Mouse (Mus musculus) kidney, postnatal 0 days (tissue): ENCODE results near the gene Slc25a47. TPM values are rescaled to one million over a fixed set of nuclear protein-coding genes. Genes with fewer than 3 reads are reported as not detected.
A peak's percentile ranks its signal among the peaks of the same experiment; 100 is the strongest.

Source experiments
- ATAC-seq: fragments of 200-750 bp; cut with Nextera tagmentation; replicated peaks from 2 replicates; pipeline ENCODE4 v1.8.0; 2017; ENCODE audit warnings: low read depth, moderate number of reproducible peaks, moderate TSS enrichment, moderate library complexity; ENCODE audit not compliant: low FRiP score
- DNase-seq: peaks from one replicate; pipeline ENCODE4 v3.0.0-alpha.2; 2016; ENCODE audit warnings: low spot score
- H3K27ac ChIP-seq: fragments of 300-500 bp; sonication (generic); 2 replicates; pipeline ENCODE4 v1.5.1; 2014; ENCODE audit warnings: mild to moderate bottlenecking
- H3K27me3 ChIP-seq: fragments of 300-500 bp; sonication (generic); 2 replicates; pipeline ENCODE4 v1.6.1; 2014; ENCODE audit warnings: low read length, mixed read lengths; ENCODE audit not compliant: insufficient read depth
- H3K36me3 ChIP-seq: fragments of 300-500 bp; sonication (generic); 2 replicates; pipeline ENCODE4 v1.6.1; 2014; ENCODE audit warnings: low read length, mixed read lengths; ENCODE audit not compliant: insufficient read depth
- H3K4me1 ChIP-seq: fragments of 300-500 bp; sonication (generic); replicated peaks from 2 replicates; pipeline ENCODE4 v1.6.1; 2014; ENCODE audit warnings: antibody characterized with exemption, low read length, mixed read lengths; ENCODE audit not compliant: insufficient read depth
- H3K4me2 ChIP-seq: fragments of 300-500 bp; sonication (generic); 2 replicates; pipeline ENCODE4 v1.6.1; 2014; ENCODE audit warnings: mild to moderate bottlenecking, low read length, moderate library complexity, mixed read lengths
- H3K4me3 ChIP-seq: fragments of 300-500 bp; sonication (generic); replicated peaks from 2 replicates; pipeline ENCODE4 v1.5.1; 2014; ENCODE audit warnings: low read depth, low read length
- H3K9ac ChIP-seq: fragments of 300-500 bp; sonication (generic); 2 replicates; pipeline ENCODE4 v1.6.1; 2014; ENCODE audit warnings: low read depth, low read length
- H3K9me3 ChIP-seq: fragments of 300-500 bp; sonication (generic); replicated peaks from 2 replicates; pipeline ENCODE4 v1.6.1; 2016; ENCODE audit warnings: low read length, inconsistent platforms, mixed read lengths
- CTCF ChIP-seq: IDR thresholded peaks from 2 replicates; pipeline ENCODE4 v1.5.1; 2016; ENCODE audit warnings: antibody characterized with exemption, low read depth, mild to moderate bottlenecking, moderate library complexity
- WGBS: fragments of 180-500 bp; shearing (Covaris S2); extraction: QIAGEN DNeasy Blood & Tissue Kit; methylation state at CpG from one replicate; pipeline ENCODE4 v1.1.7; 2014; 5-methylcytosine and 5-hydroxymethylcytosine counted together
- polyA plus RNA-seq: library from polyadenylated mRNA; unstranded; fragments of >200 nt; fragmentation: Nextera tagmentation; extraction: Ambion mirVana; gene quantifications from 2 replicates; pipeline ENCODE4 v1.2.1, GENCODE M21; 2015

Slc25a47 gene
- polyA plus RNA-seq, 1 experiment from 2014 or later: 7.1 TPM

DNA sequence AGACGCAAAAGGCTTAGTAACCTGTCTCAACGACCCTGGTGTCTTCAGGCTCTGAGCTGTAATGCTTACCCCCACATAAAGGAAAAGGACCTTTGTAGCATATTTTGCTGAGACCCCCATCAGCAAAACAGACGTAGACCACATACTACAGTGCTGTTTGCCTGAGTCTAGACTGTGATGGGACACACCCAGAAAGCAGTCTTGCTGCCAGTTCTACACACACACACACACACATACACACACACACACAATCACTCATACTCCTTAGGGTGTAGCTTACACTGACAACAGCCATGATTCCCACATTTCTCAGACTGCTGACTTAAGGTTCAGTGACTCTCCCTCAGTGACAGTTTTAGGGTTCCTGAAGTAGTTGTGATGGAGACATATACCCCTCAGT is 45.3 kb downstream of the Slc25a47 start:
- no peak overlapping the region for H3K9ac ChIP-seq
- H3K27ac ChIP-seq: no peak overlapping the region
- TF ChIP-seq CTCF: no peak
- DNase-seq (no peak), ATAC-seq (no peak)
- no peaks in the 10 kb centered on the region for H3K4me1 ChIP-seq
- no peak overlapping the region for H3K4me2 ChIP-seq
- peaks cover 29% of the 10 kb centered on the region for H3K36me3 ChIP-seq
- H3K9me3 ChIP-seq: no peaks in the 10 kb centered on the region
- no peak overlapping the region for H3K4me3 ChIP-seq
- WGBS: 83% methylated on average over 3 of the region's 3 CpGs
- H3K27me3 ChIP-seq: no peaks in the 10 kb centered on the region

DNA sequence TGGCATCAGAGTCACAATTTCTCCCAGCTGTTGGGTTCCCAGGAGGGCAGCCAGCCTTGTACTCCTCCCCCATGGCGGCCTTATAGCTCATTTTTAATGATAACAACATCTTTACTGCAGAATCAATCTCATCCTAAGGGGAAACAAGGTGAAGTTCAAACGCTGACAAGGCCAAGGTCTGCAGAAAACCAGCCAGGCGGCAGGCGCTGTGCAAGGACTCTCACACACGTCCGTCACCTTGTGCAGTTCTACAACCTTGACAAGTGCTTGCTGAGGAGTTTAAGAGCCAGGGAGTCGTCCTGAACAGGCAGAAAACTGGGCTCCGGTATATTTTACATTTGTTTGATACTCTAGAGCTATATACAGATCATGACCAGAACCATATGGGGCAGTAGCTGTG is 46.9 kb downstream of the Slc25a47 start:
- H3K36me3 ChIP-seq: peaks cover 37% of the 10 kb centered on the region

DNA sequence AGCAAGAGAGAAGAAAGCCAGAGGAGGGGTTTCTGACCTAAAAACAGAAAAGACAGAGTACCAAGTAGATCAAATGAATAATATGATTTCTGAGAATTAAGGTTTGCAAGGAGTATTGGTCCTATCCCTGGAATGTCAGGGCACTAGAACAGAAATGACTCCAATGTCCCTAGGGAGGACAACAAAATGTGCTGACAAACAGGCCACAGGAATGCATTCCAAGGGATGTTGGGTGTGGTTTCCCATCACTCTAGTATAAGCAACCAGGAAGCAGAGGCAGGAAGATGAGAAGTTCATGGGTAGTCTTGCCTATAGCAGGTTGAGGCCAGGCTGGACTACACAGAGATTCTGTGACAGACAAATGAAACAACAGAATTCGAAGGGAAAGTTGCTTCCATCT is 50.1 kb downstream of the Slc25a47 start:
- Histone ChIP-seq H3K27ac (no peak overlapping the region), H3K4me1 (no peaks in the 10 kb centered on the region), H3K9me3 (no peaks in the 10 kb centered on the region), H3K27me3 (no peaks in the 10 kb centered on the region), H3K4me2 (no peak overlapping the region), H3K4me3 (no peak overlapping the region), H3K9ac (no peak overlapping the region), H3K36me3 (peaks cover 36% of the 10 kb centered on the region)
- ATAC-seq (no peak), DNase-seq (no peak)
- TF ChIP-seq CTCF: no peak
- WGBS: 87% methylated on average over 1 of the region's 1 CpGs

More for the DNA sequence above, 46.9 kb downstream of the Slc25a47 start:
- Histone ChIP-seq H3K4me1 (no peaks in the 10 kb centered on the region), H3K4me3 (no peak overlapping the region), H3K27ac (no peak overlapping the region), H3K9me3 (no peaks in the 10 kb centered on the region), H3K9ac (no peak overlapping the region), H3K27me3 (no peaks in the 10 kb centered on the region), H3K4me2 (no peak overlapping the region)
- no peak for TF ChIP-seq CTCF
- DNase-seq (no peak), ATAC-seq (no peak)
- WGBS: 84% methylated on average over 8 of the region's 8 CpGs

DNA sequence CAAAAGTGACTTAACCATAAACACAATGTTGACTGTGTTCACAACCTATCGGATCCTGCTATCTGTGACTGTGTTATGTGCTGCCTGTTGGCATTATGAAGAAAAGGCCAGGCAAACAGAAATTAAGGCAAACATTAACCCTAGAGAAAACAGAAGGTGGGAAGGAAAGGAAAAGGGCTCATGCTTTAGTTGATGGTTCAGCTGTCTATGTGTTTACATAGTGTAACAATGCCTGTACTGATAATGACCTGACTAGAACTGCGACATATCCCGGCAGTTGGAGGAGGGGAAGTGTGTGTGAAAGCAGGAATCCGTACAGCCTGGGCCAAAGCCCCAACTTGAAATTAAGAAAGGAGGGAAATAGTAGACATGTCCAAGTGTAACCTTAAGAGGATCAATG is 51.2 kb downstream of the Slc25a47 start:
- WGBS: 82% methylated on average over 4 of the region's 4 CpGs
- no peak overlapping the region for H3K4me2 ChIP-seq
- ATAC-seq: no peak
- H3K27ac ChIP-seq: no peak overlapping the region
- peaks cover 32% of the 10 kb centered on the region for H3K36me3 ChIP-seq
- no peak overlapping the region for H3K9ac ChIP-seq
- H3K9me3 ChIP-seq: no peaks in the 10 kb centered on the region
- no peak for DNase-seq
- H3K27me3 ChIP-seq: no peaks in the 10 kb centered on the region
- no peak overlapping the region for H3K4me3 ChIP-seq
- H3K4me1 ChIP-seq: no peaks in the 10 kb centered on the region
- no peak for TF ChIP-seq CTCF

DNA sequence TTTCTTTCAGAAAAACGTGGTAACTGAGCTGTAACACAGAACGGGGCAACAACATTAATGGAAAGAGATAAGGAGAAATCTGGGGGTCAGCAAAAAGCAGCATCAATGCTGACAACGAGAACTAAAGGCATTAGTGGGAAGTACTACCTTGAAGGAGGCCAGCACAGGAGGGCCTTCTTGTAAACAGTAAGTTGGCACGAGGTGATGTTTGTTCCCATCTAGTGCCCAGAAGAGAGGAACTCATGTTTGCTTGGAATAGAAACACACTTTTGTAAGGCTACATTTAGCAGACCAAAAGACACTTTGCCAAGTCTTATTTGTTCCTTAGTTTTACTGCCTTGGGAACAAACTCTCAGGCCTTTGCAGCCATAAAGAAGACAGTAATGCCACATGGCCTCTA is 52.8 kb downstream of the Slc25a47 start:
- H3K9ac ChIP-seq: no peak overlapping the region
- no peaks in the 10 kb centered on the region for H3K9me3 ChIP-seq
- WGBS: 85% methylated on average over 4 of the region's 4 CpGs
- H3K4me1 ChIP-seq: peaks cover 5% of the 10 kb centered on the region; the same call in 1 of the 2 replicates
- no peak overlapping the region for H3K4me2 ChIP-seq
- DNase-seq (no peak), ATAC-seq (no peak)
- no peak overlapping the region for H3K27ac ChIP-seq
- no peaks in the 10 kb centered on the region for H3K27me3 ChIP-seq
- peaks cover 21% of the 10 kb centered on the region for H3K36me3 ChIP-seq
- H3K4me3 ChIP-seq: no peak overlapping the region
- no peak for TF ChIP-seq CTCF

DNA sequence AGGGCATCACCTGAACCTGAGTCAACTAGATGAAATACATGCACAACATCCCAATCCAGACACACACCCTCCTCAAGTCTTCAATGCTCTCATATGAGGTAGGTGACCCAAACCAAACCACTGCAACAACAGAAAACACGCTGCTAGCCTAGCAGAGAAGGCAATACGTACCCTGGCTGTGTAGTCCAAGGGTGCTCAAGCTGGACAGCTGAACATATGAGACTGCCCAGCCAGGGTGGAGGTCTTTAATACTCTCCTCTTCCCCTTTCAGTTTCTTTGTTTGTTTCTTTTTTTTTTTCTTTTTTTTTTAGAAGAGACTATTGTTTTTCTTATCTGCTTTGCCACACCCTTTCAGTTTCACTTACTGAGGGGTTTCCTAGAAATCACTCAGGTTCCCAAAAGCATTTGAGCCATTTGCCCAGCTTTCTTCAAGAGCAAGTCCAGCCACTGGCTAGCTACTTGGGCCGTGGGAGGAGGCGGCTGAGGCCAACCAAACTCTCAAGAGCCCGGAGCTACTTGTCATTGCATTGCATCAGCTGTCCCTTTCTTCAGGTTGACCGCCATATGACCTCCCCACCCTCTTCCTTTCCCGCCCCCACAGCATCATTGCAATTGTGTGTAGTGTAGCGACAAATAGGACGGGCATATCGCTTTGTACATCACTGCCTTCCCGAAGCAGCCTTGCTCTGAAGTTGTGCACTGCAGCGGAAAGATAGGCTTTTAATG is 57.3 kb downstream of the Slc25a47 start, which contains the start of gene Wdr25:
Gene Wdr25 (plus strand): TSS at position 643 of the 726 bp plus-strand sequence.
- H3K36me3 ChIP-seq: peaks cover 4% of the 10 kb centered on the region; the same call in 1 of the 2 replicates
- peaks cover 5% of the 10 kb centered on the region; the same call in 1 of the 2 replicates for H3K4me1 ChIP-seq
- H3K4me2 ChIP-seq: peak within 1 kb of the TSS; percentile 79
- H3K27me3 ChIP-seq: no peaks in the 10 kb centered on the region
- DNase-seq: no peak
- H3K9me3 ChIP-seq: no peaks in the 10 kb centered on the region
- TF ChIP-seq CTCF: no peak
- peak within 1 kb of the TSS; percentile 65 for H3K27ac ChIP-seq
- WGBS: 13% methylated on average over 12 of the region's 12 CpGs
- ATAC-seq: no peak
- peak within 1 kb of the TSS; percentile 77 for H3K9ac ChIP-seq
- peak within 1 kb of the TSS; percentile 77 for H3K4me3 ChIP-seq
